Mouse (Mus musculus): Measurements from ENCODE around the gene Rnf220. TPM values are rescaled to one million over a fixed set of nuclear protein-coding genes. Genes with fewer than 3 reads are reported as not detected.

Rnf220 gene
- total RNA-seq, 2 experiments from 2014 or later, result 78.8 to 88.1 TPM

GRCm38 (mm10) chr4:117489566-117489965, 7.3 kb downstream of the Rnf220 start:
- no peak for DNase-seq

DNA sequence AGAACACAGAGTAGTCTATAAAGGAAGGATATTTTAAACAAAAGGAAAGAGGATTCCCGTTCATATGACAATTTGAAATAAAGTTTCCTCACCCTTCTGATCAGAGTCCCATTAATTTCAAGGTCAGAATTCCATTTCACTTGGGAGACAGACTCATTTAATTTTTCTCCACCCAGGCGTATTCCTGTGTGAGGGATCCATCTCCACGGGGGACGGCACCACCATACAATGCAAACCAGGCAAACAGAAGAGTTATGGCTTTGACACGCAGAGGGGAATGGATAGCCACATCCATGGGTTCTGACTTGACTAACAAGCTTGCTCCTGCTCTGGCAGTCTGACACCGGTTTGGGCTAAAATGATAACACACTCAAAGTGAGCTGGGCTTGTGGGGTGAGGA, 9.4 kb downstream of the Rnf220 start:
- no peak for DNase-seq

DNA sequence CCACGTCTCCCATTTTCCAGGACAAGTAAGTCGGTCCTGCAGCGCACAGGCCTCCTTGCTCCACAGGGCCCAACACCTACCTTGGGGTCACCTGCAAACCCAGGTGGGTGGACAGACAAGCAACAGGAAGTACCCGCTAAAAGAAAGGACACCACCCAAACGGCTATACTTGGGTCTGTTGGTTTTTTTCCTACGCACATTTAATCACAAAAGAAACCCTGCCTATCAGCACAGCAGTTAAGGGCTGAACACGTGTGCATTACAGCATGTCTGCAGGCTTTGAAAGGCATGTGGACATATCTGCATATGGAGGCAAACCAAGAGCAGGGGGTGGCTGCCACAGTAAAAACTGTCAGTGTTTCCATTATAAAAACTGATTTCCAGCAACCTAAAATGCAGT, 10.7 kb downstream of the Rnf220 start:
- no peak for DNase-seq

DNA sequence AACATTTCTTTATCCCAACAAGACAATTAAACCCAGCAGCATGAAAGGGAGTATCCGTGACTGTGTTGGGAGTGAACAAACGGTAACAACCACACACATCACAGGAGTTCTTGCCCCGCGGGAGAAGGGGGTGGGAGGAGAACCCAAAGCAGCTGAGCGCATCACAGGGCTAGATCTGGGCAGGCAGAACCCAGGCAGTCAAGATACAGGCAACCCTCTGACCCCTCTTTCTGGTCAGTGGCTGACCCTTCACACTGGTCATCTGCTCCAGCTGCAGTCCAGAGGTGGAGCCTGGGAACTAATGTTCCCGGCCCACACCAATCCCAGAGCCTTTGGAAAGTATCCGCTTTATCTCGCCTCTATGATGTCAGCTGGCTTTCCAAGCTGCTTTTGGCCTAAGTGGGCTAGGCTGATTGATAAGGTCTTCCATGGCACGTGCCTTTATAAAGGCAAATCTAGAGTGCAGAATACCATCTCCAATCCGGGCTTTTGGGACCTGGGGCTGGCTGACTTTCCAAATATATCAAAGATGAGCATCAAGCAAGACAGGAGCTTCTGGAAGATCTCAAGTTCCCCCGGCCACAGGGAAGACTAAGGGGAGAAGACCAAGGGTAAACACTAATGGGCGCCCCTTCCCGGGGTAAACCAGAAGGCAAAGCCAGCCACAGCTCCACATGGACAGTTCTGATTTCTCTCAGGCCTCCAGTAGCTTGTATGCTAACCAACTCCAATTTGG, 11.6 kb downstream of the Rnf220 start:
- no peak for DNase-seq

DNA sequence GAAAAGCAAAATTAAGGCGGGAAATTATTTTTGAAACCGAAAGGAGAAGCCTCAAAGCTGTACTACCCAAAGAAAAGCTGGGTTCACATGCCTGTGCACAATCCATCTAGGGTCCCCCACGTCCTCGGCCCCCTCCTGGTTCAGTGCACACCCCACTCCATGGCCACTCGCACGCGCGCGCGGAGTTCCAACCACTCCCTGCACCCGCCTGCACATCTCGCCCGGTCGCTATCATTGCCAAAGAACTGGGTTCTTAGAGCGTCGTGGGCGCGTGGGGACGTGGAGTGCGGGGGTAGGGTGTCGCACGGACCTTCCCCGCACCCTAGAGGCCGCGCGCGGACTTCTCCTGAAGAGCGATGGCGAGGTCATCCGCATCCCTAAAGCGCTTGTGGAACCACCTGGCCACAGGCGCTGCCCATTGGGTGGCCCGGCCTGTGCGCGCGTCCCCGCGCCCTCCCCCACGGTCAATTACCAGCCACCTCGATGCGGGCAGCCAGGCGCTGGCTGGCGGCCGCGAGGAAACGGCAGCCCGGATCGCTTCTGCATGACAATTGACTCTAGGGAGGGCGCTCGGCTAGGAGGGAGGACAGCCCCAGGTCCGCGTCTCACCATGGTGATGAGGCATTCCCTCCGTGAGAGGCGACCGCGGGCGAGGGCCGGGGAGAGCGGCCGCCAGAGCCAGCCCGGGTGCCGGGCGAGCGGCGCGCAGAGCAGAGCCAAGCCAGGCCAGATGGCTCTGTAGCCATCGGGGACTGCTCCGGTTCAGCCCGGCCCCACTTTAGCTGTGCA, 12.4 kb downstream of the Rnf220 start:
- DNase-seq, result peak; percentile 54 to 55

DNA sequence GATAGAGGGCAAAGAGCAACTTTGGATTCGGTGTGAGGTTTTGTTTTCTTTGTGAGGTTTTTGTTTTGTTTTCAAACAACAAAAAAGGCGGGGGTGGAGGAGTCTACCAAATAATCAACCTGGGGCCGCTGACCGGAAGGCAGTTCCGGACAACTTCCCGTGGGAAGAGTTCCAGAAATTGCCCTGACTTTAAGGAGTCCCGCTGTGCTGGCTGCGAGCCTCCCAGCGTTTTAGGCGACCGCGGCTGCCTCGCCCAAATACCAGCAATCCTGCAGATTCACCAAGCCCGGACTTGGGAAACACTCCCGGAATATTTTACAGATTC, 13.0 kb downstream of the Rnf220 start:
- peak; percentile 69 to 71 for DNase-seq

- no peak for DNase-seq
Measured at GRCm38 (mm10) chr4:117482103-117482502, 14.7 kb downstream of the Rnf220 start.

DNA sequence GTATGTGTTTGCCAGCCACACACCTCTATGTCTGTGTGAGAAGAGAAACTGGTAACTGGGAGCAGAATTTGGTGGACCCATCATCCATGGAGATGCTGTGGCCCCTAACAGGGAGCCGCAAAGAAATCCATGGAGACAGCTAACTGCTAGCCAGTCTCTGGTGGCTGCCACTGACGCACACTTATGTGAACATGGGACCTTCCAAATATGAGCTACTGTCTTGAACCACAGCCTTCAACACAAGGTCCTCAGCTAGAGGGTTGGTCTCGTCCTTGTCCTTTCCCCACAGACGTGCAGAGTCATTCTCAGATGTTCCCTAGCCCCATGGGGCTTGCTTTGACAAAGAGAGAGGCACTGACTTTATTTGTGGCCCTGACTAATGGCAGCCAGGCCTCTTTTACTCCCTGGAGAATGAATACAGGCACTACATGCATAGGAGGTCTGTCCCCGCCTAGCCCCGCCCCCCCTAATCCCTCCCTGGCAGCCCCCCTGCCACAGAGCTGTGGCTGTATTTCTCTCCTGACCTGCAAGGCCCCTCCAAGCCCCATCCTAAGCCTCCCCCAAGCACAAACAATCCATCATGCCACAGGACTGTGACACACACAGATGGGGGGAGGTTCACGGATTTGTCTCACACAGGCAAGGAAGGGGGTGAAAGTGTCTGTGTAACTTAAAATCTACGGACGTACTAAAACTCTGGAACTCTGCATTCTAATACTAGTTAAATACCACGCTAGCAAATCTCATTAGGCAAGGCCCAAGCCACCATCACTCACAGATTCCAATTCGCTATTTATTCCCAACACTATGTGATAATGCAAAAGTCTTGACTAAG, 16.0 kb downstream of the Rnf220 start:
- DNase-seq, result peak in 1 of 2 experiments; percentile 46

GRCm38 (mm10) chr4:117479951-117480350, 16.9 kb downstream of the Rnf220 start:
- DNase-seq, result peak in 1 of 2 experiments; percentile 13

DNA sequence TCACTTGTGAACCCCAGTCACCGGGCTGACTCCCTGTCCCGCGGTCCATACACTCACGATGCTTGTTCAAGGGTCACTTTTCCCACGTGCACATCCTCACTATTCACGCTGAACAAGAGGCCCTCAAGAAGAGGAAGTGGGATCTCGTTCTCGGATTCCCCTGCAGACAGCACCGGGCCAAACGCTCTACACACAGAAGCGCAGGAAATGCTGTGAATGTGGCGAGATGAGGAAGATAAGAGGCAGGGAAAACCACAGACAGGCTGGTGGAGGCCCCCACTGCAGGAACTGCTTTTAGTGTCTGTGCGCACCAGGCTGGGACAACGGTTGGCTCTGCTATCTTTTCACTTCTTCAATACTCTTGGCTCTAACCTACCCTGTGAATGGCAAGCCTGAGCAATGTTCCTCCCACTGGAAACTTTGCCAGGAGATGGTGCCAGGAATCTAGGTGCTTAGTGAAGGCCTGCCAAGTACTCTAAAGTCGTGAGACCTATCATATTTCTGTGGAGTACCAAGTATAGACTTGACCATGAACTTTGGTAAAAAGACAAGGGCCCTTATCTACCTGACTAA, 18.7 kb downstream of the Rnf220 start:
- peak; percentile 50 to 58 for DNase-seq

- no peak for DNase-seq
Measured at GRCm38 (mm10) chr4:117477401-117477800, 19.5 kb downstream of the Rnf220 start.

- DNase-seq, result no peak
Measured at GRCm38 (mm10) chr4:117476777-117477176, 20.1 kb downstream of the Rnf220 start.

DNA sequence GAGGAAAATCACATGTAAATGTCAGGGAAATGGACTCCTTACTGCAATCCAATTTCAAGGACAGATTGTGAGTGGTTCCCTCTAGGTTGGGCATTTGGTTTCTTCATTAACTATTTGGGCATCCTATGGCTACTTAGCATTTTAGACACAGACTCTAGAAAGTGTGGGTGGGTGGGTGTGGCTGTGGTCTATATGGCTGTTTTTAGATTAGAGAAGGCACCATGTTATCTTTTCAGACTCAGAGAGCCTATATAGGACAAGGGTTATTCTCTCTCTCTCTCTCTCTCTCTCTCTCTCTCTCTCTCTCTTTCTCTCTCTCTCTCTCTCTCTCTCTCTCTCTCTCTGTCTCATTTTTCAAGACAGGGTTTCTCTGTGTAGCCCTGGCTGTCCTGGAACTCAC, 20.5 kb downstream of the Rnf220 start:
- no peak for DNase-seq

GRCm38 (mm10) chr4:117473985-117474354, 22.9 kb downstream of the Rnf220 start:
- no peak for DNase-seq

DNA sequence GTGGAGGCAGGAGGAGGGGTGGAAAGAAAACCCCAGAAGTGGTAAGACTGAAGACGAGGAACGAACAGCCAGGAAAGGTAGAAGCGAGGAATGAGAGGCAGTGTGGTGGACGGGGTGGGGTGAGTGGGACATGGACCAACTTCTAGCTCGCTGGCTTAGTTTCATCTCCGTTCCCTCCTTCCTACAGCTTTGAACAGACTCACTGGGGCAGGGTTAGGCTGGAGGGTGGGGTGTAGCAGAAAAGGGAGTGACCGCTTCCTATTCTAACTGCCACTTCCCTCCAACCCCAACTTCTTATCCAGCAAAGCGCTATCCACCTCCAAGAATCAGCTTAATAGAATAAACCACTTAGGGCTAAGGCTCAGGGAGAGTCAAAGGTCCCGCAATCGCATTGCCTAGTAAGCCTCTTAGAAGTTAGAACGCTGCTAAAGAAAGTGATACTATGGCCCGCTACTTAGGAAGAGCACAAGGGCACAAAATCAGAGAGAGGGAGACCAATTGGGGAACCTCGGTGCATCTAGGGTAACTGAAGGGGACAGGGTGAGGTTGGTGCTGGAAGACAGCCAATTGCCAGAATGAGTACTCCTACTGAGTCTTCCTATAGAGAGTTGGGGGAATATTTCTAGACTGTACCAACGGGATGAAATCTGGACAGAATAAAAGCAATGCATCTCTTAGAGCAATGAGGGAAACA, 23.4 kb downstream of the Rnf220 start:
- no peak for DNase-seq

DNA sequence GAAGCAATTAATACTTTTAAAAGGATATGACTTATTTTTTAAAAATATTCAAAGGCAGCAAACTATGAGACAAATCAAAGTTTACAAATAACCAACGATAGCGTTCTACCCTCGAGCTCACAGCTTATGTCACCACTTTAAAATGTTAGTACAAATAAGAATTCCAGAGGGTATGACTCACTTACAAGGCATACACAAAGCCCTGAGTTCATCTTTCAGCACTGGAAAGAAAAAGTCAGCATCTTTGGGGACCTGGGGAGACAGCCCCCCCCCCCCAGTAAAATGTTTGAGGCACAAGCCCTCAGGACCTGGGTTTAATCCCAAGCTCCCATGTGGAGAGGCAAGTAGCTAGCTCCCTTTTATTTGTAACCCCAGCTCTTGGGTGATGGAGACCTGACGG, 27.4 kb downstream of the Rnf220 start:
- DNase-seq, result no peak

DNA sequence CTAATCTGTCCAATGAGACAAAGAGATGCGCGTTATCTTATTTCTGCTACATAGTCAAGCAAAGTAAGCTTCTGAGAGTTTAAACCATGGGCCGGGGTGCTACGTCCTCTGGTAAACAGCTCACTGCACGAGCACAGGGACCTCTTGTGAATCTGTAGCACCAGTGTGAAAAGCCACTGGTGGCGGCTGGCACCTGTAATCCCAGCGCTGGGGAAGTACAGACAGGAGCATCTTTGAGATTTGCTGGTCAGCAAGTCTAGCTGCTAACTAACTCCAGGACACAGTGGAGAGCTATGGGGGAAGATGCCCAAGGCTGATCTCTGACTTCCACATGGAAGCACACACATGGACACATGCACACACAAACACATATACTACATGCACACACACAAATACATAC, 28.9 kb downstream of the Rnf220 start:
- no peak for DNase-seq

DNA sequence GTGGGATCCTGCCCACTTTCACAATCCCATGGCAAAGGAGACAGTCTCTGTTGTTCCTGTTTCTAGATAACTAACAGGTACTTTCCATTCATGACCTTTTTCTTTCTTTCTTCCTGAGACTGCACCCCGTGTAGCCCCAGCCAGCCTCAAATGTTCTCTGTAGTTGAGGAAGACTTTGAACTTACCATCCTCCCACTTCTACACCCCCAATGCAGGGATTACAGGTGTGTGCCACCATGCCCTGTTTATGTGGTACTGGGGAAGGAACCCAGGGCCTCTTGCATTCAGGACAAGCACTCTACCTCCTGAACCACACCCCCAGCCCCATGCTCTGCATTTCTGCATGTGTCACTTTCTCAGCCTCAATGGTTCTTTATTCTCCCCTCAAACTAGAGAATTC, 47.7 kb downstream of the Rnf220 start:
- DNase-seq, result no peak

- no peak for DNase-seq
Measured at GRCm38 (mm10) chr4:117447926-117448325, 48.9 kb downstream of the Rnf220 start.

GRCm38 (mm10) chr4:117445516-117446207, 51.2 kb downstream of the Rnf220 start:
- DNase-seq, result no peak

DNA sequence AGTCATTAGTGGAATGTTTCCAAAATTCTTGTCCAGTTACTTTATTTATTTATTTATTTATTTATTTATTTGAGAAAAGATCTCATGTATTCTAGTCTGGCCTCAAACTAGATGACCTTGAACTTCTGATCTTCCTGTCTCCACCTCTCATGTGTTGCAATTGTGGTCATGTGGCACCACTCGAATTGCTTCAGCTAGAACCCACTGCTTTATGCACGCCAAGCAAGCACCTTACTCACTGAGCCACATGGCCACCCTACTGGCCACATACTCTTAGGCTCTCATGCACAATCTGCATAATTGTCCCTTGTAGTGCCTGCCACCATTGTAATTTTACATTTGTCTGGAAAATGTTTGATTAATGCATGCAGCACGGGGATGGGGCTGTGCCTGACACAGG, 57.9 kb downstream of the Rnf220 start:
- DNase-seq, result no peak

Measured in adrenal gland, postnatal 36 days (tissue).